Mouse (Mus musculus): ENCODE measurements at regions not wholly inside any gene's neighbourhood (a gene's known extent, or its start where the extent isn't known, plus 50 kb on each side); places are given as distances from the start of the nearest gene placed in this dataset.

GRCm38 (mm10) chr8:44788290-44788689, 147.0 kb upstream of the Fat1 start:
- H3K4me3 ChIP-seq (ENCODE audit: control insufficient read depth, low read depth, low read length): no peak overlapping the region
- H3K27me3 ChIP-seq (ENCODE audit: control insufficient read depth, insufficient read depth, low read length): no peaks in the 10 kb centered on the region
- H3K4me1 ChIP-seq (ENCODE audit: control insufficient read depth, insufficient read depth, low read length): no peaks in the 10 kb centered on the region
- H3K27ac ChIP-seq (ENCODE audit: control insufficient read depth, insufficient read depth, low read depth, low read length): no peak overlapping the region
- no peaks in the 10 kb centered on the region for H3K36me3 ChIP-seq (ENCODE audit: control insufficient read depth, insufficient read depth, low read length)
- TF ChIP-seq POLR2A (IDR thresholded peaks at IDR 0.05; ENCODE audit: control insufficient read depth, low read depth, low read length) (no peak), CTCF (IDR thresholded peaks at IDR 0.05; ENCODE audit: control insufficient read depth, insufficient read depth, insufficient replicate concordance, low read depth, low read length) (no peak)

- no peaks in the 10 kb centered on the region for H3K36me3 ChIP-seq (ENCODE audit: control insufficient read depth, insufficient read depth, low read length)
- TF ChIP-seq POLR2A (IDR thresholded peaks at IDR 0.05; ENCODE audit: control insufficient read depth, low read depth, low read length): no peak
- no peak for TF ChIP-seq CTCF (IDR thresholded peaks at IDR 0.05; ENCODE audit: control insufficient read depth, insufficient read depth, insufficient replicate concordance, low read depth, low read length)
- no peaks in the 10 kb centered on the region; the same call in 1 of the 2 replicates for H3K4me1 ChIP-seq (ENCODE audit: control insufficient read depth, insufficient read depth, low read length)
- no peak overlapping the region for H3K4me3 ChIP-seq (ENCODE audit: control insufficient read depth, low read depth, low read length)
- no peaks in the 10 kb centered on the region for H3K27me3 ChIP-seq (ENCODE audit: control insufficient read depth, insufficient read depth, low read length)
- no peak overlapping the region for H3K27ac ChIP-seq (ENCODE audit: control insufficient read depth, insufficient read depth, low read depth, low read length)
Measured at GRCm38 (mm10) chr8:44799513-44799912, 135.7 kb upstream of the Fat1 start.

GRCm38 (mm10) chr8:44800827-44801273, 134.4 kb upstream of the Fat1 start:
- TF ChIP-seq CTCF (IDR thresholded peaks at IDR 0.05; ENCODE audit: control insufficient read depth, insufficient read depth, insufficient replicate concordance, low read depth, low read length) (no peak), POLR2A (IDR thresholded peaks at IDR 0.05; ENCODE audit: control insufficient read depth, low read depth, low read length) (no peak)
- Histone ChIP-seq H3K27ac (ENCODE audit: control insufficient read depth, insufficient read depth, low read depth, low read length) (no peak overlapping the region), H3K36me3 (ENCODE audit: control insufficient read depth, insufficient read depth, low read length) (no peaks in the 10 kb centered on the region), H3K27me3 (ENCODE audit: control insufficient read depth, insufficient read depth, low read length) (no peaks in the 10 kb centered on the region), H3K4me1 (ENCODE audit: control insufficient read depth, insufficient read depth, low read length) (no peaks in the 10 kb centered on the region; the same call in 1 of the 2 replicates), H3K4me3 (ENCODE audit: control insufficient read depth, low read depth, low read length) (no peak overlapping the region)

- Histone ChIP-seq H3K27me3 (ENCODE audit: control insufficient read depth, insufficient read depth, low read length) (no peaks in the 10 kb centered on the region), H3K27ac (ENCODE audit: control insufficient read depth, insufficient read depth, low read depth, low read length) (no peak overlapping the region), H3K4me3 (ENCODE audit: control insufficient read depth, low read depth, low read length) (no peak overlapping the region), H3K4me1 (ENCODE audit: control insufficient read depth, insufficient read depth, low read length) (no peaks in the 10 kb centered on the region; the same call in 1 of the 2 replicates), H3K36me3 (ENCODE audit: control insufficient read depth, insufficient read depth, low read length) (no peaks in the 10 kb centered on the region)
- TF ChIP-seq CTCF (IDR thresholded peaks at IDR 0.05; ENCODE audit: control insufficient read depth, insufficient read depth, insufficient replicate concordance, low read depth, low read length): no peak
- TF ChIP-seq POLR2A (IDR thresholded peaks at IDR 0.05; ENCODE audit: control insufficient read depth, low read depth, low read length): no peak
Measured at GRCm38 (mm10) chr8:44801604-44802206, 133.5 kb upstream of the Fat1 start.

GRCm38 (mm10) chr8:44802331-44802730, 132.9 kb upstream of the Fat1 start:
- Histone ChIP-seq H3K36me3 (ENCODE audit: control insufficient read depth, insufficient read depth, low read length) (no peaks in the 10 kb centered on the region), H3K4me1 (ENCODE audit: control insufficient read depth, insufficient read depth, low read length) (no peaks in the 10 kb centered on the region; the same call in 1 of the 2 replicates), H3K27ac (ENCODE audit: control insufficient read depth, insufficient read depth, low read depth, low read length) (no peak overlapping the region), H3K27me3 (ENCODE audit: control insufficient read depth, insufficient read depth, low read length) (no peaks in the 10 kb centered on the region), H3K4me3 (ENCODE audit: control insufficient read depth, low read depth, low read length) (no peak overlapping the region)
- no peak for TF ChIP-seq CTCF (IDR thresholded peaks at IDR 0.05; ENCODE audit: control insufficient read depth, insufficient read depth, insufficient replicate concordance, low read depth, low read length)
- no peak for TF ChIP-seq POLR2A (IDR thresholded peaks at IDR 0.05; ENCODE audit: control insufficient read depth, low read depth, low read length)

- Histone ChIP-seq H3K4me1 (ENCODE audit: control insufficient read depth, insufficient read depth, low read length) (no peaks in the 10 kb centered on the region; the same call in 1 of the 2 replicates), H3K4me3 (ENCODE audit: control insufficient read depth, low read depth, low read length) (no peak overlapping the region), H3K27me3 (ENCODE audit: control insufficient read depth, insufficient read depth, low read length) (no peaks in the 10 kb centered on the region), H3K27ac (ENCODE audit: control insufficient read depth, insufficient read depth, low read depth, low read length) (no peak overlapping the region), H3K36me3 (ENCODE audit: control insufficient read depth, insufficient read depth, low read length) (no peaks in the 10 kb centered on the region)
- no peak for TF ChIP-seq POLR2A (IDR thresholded peaks at IDR 0.05; ENCODE audit: control insufficient read depth, low read depth, low read length)
- no peak for TF ChIP-seq CTCF (IDR thresholded peaks at IDR 0.05; ENCODE audit: control insufficient read depth, insufficient read depth, insufficient replicate concordance, low read depth, low read length)
Measured at GRCm38 (mm10) chr8:44804414-44805178, 130.7 kb upstream of the Fat1 start.

GRCm38 (mm10) chr8:44805179-44805815, 129.9 kb upstream of the Fat1 start:
- no peaks in the 10 kb centered on the region for H3K27me3 ChIP-seq (ENCODE audit: control insufficient read depth, insufficient read depth, low read length)
- no peak overlapping the region for H3K27ac ChIP-seq (ENCODE audit: control insufficient read depth, insufficient read depth, low read depth, low read length)
- no peak for TF ChIP-seq POLR2A (IDR thresholded peaks at IDR 0.05; ENCODE audit: control insufficient read depth, low read depth, low read length)
- TF ChIP-seq CTCF (IDR thresholded peaks at IDR 0.05; ENCODE audit: control insufficient read depth, insufficient read depth, insufficient replicate concordance, low read depth, low read length): no peak
- no peaks in the 10 kb centered on the region; the same call in 1 of the 2 replicates for H3K4me1 ChIP-seq (ENCODE audit: control insufficient read depth, insufficient read depth, low read length)
- no peak overlapping the region for H3K4me3 ChIP-seq (ENCODE audit: control insufficient read depth, low read depth, low read length)
- H3K36me3 ChIP-seq (ENCODE audit: control insufficient read depth, insufficient read depth, low read length): no peaks in the 10 kb centered on the region
